In the genomic region with DNA sequence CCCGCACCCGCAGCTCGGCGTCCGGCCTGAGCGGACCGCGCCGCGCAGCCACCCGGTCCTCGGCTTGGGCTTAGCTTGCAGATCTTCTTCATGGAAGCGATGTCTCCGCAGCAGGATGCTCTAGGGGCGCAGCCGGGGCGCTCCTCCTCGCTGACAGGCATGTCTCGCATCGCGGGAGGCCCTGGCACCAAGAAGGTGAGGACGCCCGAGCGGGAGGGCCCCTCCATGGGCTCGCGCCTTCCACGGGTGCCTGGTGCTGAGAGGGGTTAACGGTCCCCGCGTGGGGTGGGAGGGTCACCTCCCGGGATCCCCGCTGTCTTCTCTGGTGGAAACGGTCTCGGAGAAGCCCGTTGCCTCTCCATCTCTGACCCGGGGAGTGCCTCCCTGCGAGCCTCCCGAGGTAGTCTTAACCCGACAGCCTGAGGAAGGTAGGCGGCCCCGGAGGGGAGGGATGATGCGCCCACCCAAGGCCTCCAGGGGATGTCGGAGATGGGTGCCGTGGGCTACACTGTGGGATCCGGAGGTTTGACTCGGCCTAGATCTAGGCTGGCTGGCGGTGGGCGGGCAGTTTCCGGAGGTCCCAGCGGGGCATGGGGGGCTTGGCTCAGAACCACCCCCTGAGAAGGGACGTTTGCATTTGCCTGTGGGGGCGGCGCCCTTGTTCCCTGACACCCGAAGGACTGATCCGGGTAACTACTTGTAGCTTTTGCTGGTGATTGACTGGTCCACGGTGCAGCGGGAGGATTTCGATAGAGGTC, we compare ENCODE assay signal across 8 mouse cellular contexts. TPM values are rescaled to one million over a fixed set of nuclear protein-coding genes. Genes with fewer than 3 reads are reported as not detected.
DNase-seq lines count a peak whose midpoint lies in the region; ATAC-seq and TF ChIP-seq lines count a peak whose summit lies in the region.

No protein-coding gene starts in this region.

- H3K4me1 ChIP-seq in forebrain, postnatal 0 days (ENCODE audit: insufficient read depth), result 0 out of 2 replicates have a peak, but pooled peaks cover 5% of the 10 kb centered on the region
- no peaks in the 10 kb centered on the region for H3K4me1 ChIP-seq in hindbrain, embryonic 11.5 days (replicated peaks; ENCODE audit: control insufficient read depth, insufficient read depth, low read length)

- no peaks in the 10 kb centered on the region for H3K36me3 ChIP-seq in forebrain, postnatal 0 days (ENCODE audit: insufficient read depth)
- H3K36me3 ChIP-seq in hindbrain, embryonic 11.5 days (ENCODE audit: control insufficient read depth, insufficient read depth, low read length), result no peaks in the 10 kb centered on the region

- H3K4me2 ChIP-seq in forebrain, postnatal 0 days (ENCODE audit: low read depth), result peak overlapping the region; percentile 85
- peak overlapping the region; percentile 95 for H3K4me2 ChIP-seq in hindbrain, embryonic 11.5 days (replicated peaks; ENCODE audit: low read depth, low read length)

- TF ChIP-seq CTCF in forebrain, postnatal 0 days (IDR thresholded peaks at IDR 0.05; ENCODE audit: low read depth), result no peak; the same call in 1 of the 2 replicates
- TF ChIP-seq CTCF in left cerebral cortex, adult 2 months (IDR thresholded peaks at IDR 0.05), result no peak; the same call in 1 of the 2 replicates

- H3K27me3 ChIP-seq in forebrain, postnatal 0 days (ENCODE audit: insufficient read depth, low read length), result no peaks in the 10 kb centered on the region
- peaks cover 2% of the 10 kb centered on the region for H3K27me3 ChIP-seq in hindbrain, embryonic 11.5 days (ENCODE audit: control insufficient read depth, insufficient read depth, low read length)

- peak overlapping the region; percentile 68 for H3K4me3 ChIP-seq in forebrain, postnatal 0 days (ENCODE audit: low read depth, low read length)
- peak overlapping the region; percentile 69 for H3K4me3 ChIP-seq in hindbrain, embryonic 11.5 days (ENCODE audit: low read depth, low read length)
- H3K4me3 ChIP-seq in left cerebral cortex, adult 2 months, result peak overlapping the region; percentile 96

- WGBS in forebrain, postnatal 0 days, result 1% methylated on average over 52 of the region's 58 CpGs
- WGBS in hindbrain, embryonic 11.5 days, result under 1% methylated on average over 40 of the region's 58 CpGs

- intact Hi-C loops in left cerebral cortex, adult 2 months (cut with DNase I), result loop anchor here (2.0 to 5.0 kb wide), 4 partner anchors 142 to 323 kb away; no protein-coding TSS in a partner anchor

- H3K27ac ChIP-seq in forebrain, postnatal 0 days (ENCODE audit: low read depth, low read length), result peak overlapping the region; percentile 95
- H3K27ac ChIP-seq in hindbrain, embryonic 11.5 days (ENCODE audit: low read depth, low read length), result peak overlapping the region; percentile 47; the same call in 1 of the 2 replicates
- H3K27ac ChIP-seq in left cerebral cortex, adult 2 months, result peak overlapping the region; percentile 98

- peak; percentile 72 for ATAC-seq in forebrain, postnatal 0 days
- ATAC-seq in hindbrain, embryonic 11.5 days (ENCODE audit: low FRiP score), result peak; percentile 39
- no peak for ATAC-seq in megakaryocyte-erythroid progenitor cell, adult 5-6 weeks (replicated peaks; ENCODE audit: low FRiP score, low TSS enrichment, poor library complexity, severe bottlenecking)

- DNase-seq in ZHBTc4 (ENCODE audit: low read depth, low spot score), result peak; percentile 43
- peak; percentile 57 for DNase-seq in cerebellum, adult 11 months
- DNase-seq in forebrain, postnatal 0 days, result no peak
- peak; percentile 53 for DNase-seq in hindbrain, embryonic 11.5 days (ENCODE audit: low spot score)
- DNase-seq in left cerebral cortex, adult 2 months (ENCODE audit: extremely low spot score in 1 of 2, low spot score in 2 of 2), result peak; percentile 44 to 61
- peak; percentile 3 for DNase-seq in lung, postnatal 25 days (ENCODE audit: low spot score)
- DNase-seq in skeletal muscle tissue, adult 2 months (ENCODE audit: low read depth, low spot score), result peak; percentile 31

- H3K9me3 ChIP-seq in forebrain, postnatal 0 days (ENCODE audit: low read length), result no peaks in the 10 kb centered on the region
- no peaks in the 10 kb centered on the region for H3K9me3 ChIP-seq in hindbrain, embryonic 11.5 days (ENCODE audit: control insufficient read depth, low read length)

- H3K9ac ChIP-seq in forebrain, postnatal 0 days, result peak overlapping the region; percentile 84
- peak overlapping the region; percentile 66 for H3K9ac ChIP-seq in hindbrain, embryonic 11.5 days (ENCODE audit: low read depth, low read length)

RNA-seq across cellular contexts. Expression of gene Arhgap20, which starts 0.5 kb away (rescaled TPM):
- 40.1 and 41.1 TPM in 2 replicates for total RNA-seq in forebrain, postnatal 0 days (2014; rRNA removed)
- polyA plus RNA-seq in forebrain, postnatal 0 days (2015; fragmentation: Nextera tagmentation; extraction: Ambion mirVana), result 15.3 and 22.8 TPM in 2 replicates
- 5.0 and 7.8 TPM in 2 replicates for polyA plus RNA-seq in hindbrain, embryonic 11.5 days (2014; fragmentation: Nextera tagmentation; extraction: Ambion mirVana)
- 10 to 100 TPM; 77.0 to 89.4 TPM for total RNA-seq in left cerebral cortex, adult 2 months (2021)
- total RNA-seq in megakaryocyte-erythroid progenitor cell, adult 5-6 weeks (2014; fragmentation: Nextera tagmentation), result 0.37 TPM in 1 of 2 replicates, not detected in the other
- not detected in 2 replicates for total RNA-seq in megakaryocyte-erythroid progenitor cell, adult 5-6 weeks (2017)

Comparison
In these comparisons a context has a peak if more than half of its experiments do, and no peak if none do; other contexts are left out.
1. H3K27ac ChIP-seq: peak in every context shown above with its lines; median percentile 98 in left cerebral cortex, adult 2 months; 95 in forebrain, postnatal 0 days; 47 in hindbrain, embryonic 11.5 days.
2. RNA of gene Arhgap20, which starts 0.5 kb away (total RNA-seq): 77.0 to 89.4 TPM in left cerebral cortex, adult 2 months and 40.1 to 41.1 TPM in forebrain, postnatal 0 days; 0.37 TPM in megakaryocyte-erythroid progenitor cell, adult 5-6 weeks; every median in the first group is over 10 times any median in the second.
3. Peak in every context shown above with its lines, with median percentiles within 50 percentile points of each other: H3K4me3 ChIP-seq.